Mouse (Mus musculus) lung, embryonic 16.5 days (tissue): ENCODE measurements at regions not wholly inside any gene's neighbourhood (a gene's known extent, or its start where the extent isn't known, plus 50 kb on each side); places are given as distances from the start of the nearest gene placed in this dataset.

Experiments used
- ATAC-seq: fragments of 200-750 bp; cut with Nextera tagmentation; 2 replicates; pipeline ENCODE4 v1.8.0; 2017; ENCODE audit warnings: low read depth, mild to moderate bottlenecking, moderate library complexity
- H3K27ac ChIP-seq: fragments of 300-500 bp; sonication (generic); 2 replicates; pipeline ENCODE4 v1.5.1; 2014; ENCODE audit warnings: mild to moderate bottlenecking, control low read depth, low read length
- H3K27me3 ChIP-seq: fragments of 300-500 bp; sonication (generic); 2 replicates; pipeline ENCODE4 v1.6.1; 2014; ENCODE audit warnings: low read depth, low read length, mixed read lengths; ENCODE audit not compliant: control insufficient read depth, insufficient read depth
- H3K36me3 ChIP-seq: fragments of 300-500 bp; sonication (generic); 2 replicates; pipeline ENCODE4 v1.6.1; 2014; ENCODE audit warnings: low read length; ENCODE audit not compliant: control insufficient read depth, insufficient read depth
- H3K4me1 ChIP-seq: fragments of 300-500 bp; sonication (generic); replicated peaks from 2 replicates; pipeline ENCODE4 v1.6.1; 2014; ENCODE audit warnings: low read length, mixed read lengths; ENCODE audit not compliant: control insufficient read depth, insufficient read depth
- H3K4me2 ChIP-seq: fragments of 300-500 bp; sonication (generic); 2 replicates; pipeline ENCODE4 v1.6.1; 2014; ENCODE audit warnings: low read depth, low read length, control low read depth
- H3K4me3 ChIP-seq: fragments of 300-500 bp; sonication (generic); 2 replicates; pipeline ENCODE4 v1.5.1; 2014; ENCODE audit warnings: mild to moderate bottlenecking, low read length, control low read depth
- H3K9ac ChIP-seq: fragments of 300-500 bp; sonication (generic); 2 replicates; pipeline ENCODE4 v1.6.1; 2014; ENCODE audit warnings: low read length, control low read depth
- H3K9me3 ChIP-seq: fragments of 300-500 bp; sonication (generic); 2 replicates; pipeline ENCODE4 v1.6.1; 2016; ENCODE audit warnings: low read length; ENCODE audit not compliant: control insufficient read depth
- WGBS: fragments of 180-500 bp; shearing (Covaris S2); extraction: QIAGEN DNeasy Blood & Tissue Kit; methylation state at CpG from one replicate; pipeline ENCODE4 v1.1.7; 2014; 5-methylcytosine and 5-hydroxymethylcytosine counted together

GRCm38 (mm10) chr4:12246595-12246994, 74.8 kb upstream of the Fam92a start:
- H3K27ac ChIP-seq = no peak overlapping the region
- no peaks in the 10 kb centered on the region for H3K36me3 ChIP-seq
- no peak overlapping the region for H3K9ac ChIP-seq
- no peak overlapping the region for H3K4me3 ChIP-seq
- no peak overlapping the region for H3K4me2 ChIP-seq
- H3K9me3 ChIP-seq = no peaks in the 10 kb centered on the region
- H3K27me3 ChIP-seq = no peaks in the 10 kb centered on the region
- 74% methylated on average over 4 of the region's 4 CpGs for WGBS
- ATAC-seq = no peak
- H3K4me1 ChIP-seq = no peaks in the 10 kb centered on the region

- Histone ChIP-seq H3K4me2 (peak overlapping the region; percentile 53), H3K27me3 (no peaks in the 10 kb centered on the region), H3K9ac (no peak overlapping the region), H3K36me3 (no peaks in the 10 kb centered on the region), H3K4me3 (peak overlapping the region; percentile 31), H3K9me3 (no peaks in the 10 kb centered on the region), H3K27ac (no peak overlapping the region), H3K4me1 (no peaks in the 10 kb centered on the region)
- WGBS = 4% methylated on average over 12 of the region's 12 CpGs
- peak; percentile 38; the same call in 1 of the 2 replicates for ATAC-seq
Measured at GRCm38 (mm10) chr4:12240941-12241571, 69.2 kb upstream of the Fam92a start.

- no peaks in the 10 kb centered on the region for H3K27me3 ChIP-seq
- no peak overlapping the region for H3K27ac ChIP-seq
- no peak for ATAC-seq
- no peaks in the 10 kb centered on the region for H3K36me3 ChIP-seq
- no peak overlapping the region for H3K4me2 ChIP-seq
- WGBS = 47% methylated on average over 1 of the region's 1 CpGs
- no peaks in the 10 kb centered on the region for H3K9me3 ChIP-seq
- H3K4me1 ChIP-seq = no peaks in the 10 kb centered on the region
- H3K4me3 ChIP-seq = no peak overlapping the region
- H3K9ac ChIP-seq = no peak overlapping the region
Measured at GRCm38 (mm10) chr4:12230731-12231130, 58.9 kb upstream of the Fam92a start.
